Mouse (Mus musculus) mammary gland, adult 2 months (tissue): ENCODE results near the gene Lpar2. TPM values are rescaled to one million over a fixed set of nuclear protein-coding genes. Genes with fewer than 3 reads are reported as not detected.

Experiments used
- polyA plus RNA-seq: library from polyadenylated mRNA; depleted of rRNA; stranded (reverse); fragments of >200 nt; gene quantifications from 2 replicates; pipeline ENCODE4 v1.2.3, GENCODE M21; 2012; ENCODE audit warnings: low replicate concordance; rRNA removed

Lpar2 gene
- 3.2 and 4.7 TPM in 2 replicates for polyA plus RNA-seq

GRCm38 (mm10) chr8:69822386-69823191 is at the start of gene Lpar2:
TSS of gene Lpar2 (plus strand) at chr8:69822429.

GRCm38 (mm10) chr8:69774503-69775148 is 47.6 kb upstream of the Lpar2 start, which contains the start of gene Gm20422:
TSS of gene Gm20422 (minus strand) at chr8:69774886.

GRCm38 (mm10) chr8:69790773-69791367 is 31.4 kb upstream of the Lpar2 start, which contains the start of the genes Atp13a1 and Zfp866:
TSS of gene Atp13a1 (plus strand) at chr8:69791163.
TSS of gene Zfp866 (minus strand) at chr8:69791178.

GRCm38 (mm10) chr8:69808094-69808863 is 13.9 kb upstream of the Lpar2 start, which contains the start of gene Gmip:
TSS of gene Gmip (plus strand) at chr8:69808679.

GRCm38 (mm10) chr8:69832298-69832853 is 10.1 kb downstream of the Lpar2 start, which contains the start of gene Pbx4:
TSS of gene Pbx4 (plus strand) at chr8:69832491.

Other genes with a start within 250 kb of the Lpar2 start
- 3.2 and 6.4 TPM in 2 replicates for gene Zfp868, start 196.9 kb upstream of the Lpar2 start, polyA plus RNA-seq
- 0.47 and 1.5 TPM in 2 replicates for gene Zfp964, start 167.9 kb upstream of the Lpar2 start, polyA plus RNA-seq
- gene Zfp869, start 111.7 kb upstream of the Lpar2 start, polyA plus RNA-seq: 1.5 and 4.1 TPM in 2 replicates
- 1.3 and 3.4 TPM in 2 replicates for gene Zfp963, start 72.5 kb upstream of the Lpar2 start, polyA plus RNA-seq
- gene Gm20422, start 47.5 kb upstream of the Lpar2 start, polyA plus RNA-seq: not detected in 2 replicates
- gene Atp13a1, start 31.3 kb upstream of the Lpar2 start, polyA plus RNA-seq: 77.1 and 111 TPM in 2 replicates
- 8.3 and 14.9 TPM in 2 replicates for gene Zfp866, start 31.3 kb upstream of the Lpar2 start, polyA plus RNA-seq
- 73.6 and 132 TPM in 2 replicates for gene Gmip, start 13.8 kb upstream of the Lpar2 start, polyA plus RNA-seq
- 1.9 and 4.0 TPM in 2 replicates for gene Pbx4, start 10.1 kb downstream of the Lpar2 start, polyA plus RNA-seq
- 0.17 and 0.31 TPM in 2 replicates for gene Cilp2, start 65.3 kb downstream of the Lpar2 start, polyA plus RNA-seq
- 1.0 and 2.1 TPM in 2 replicates for gene Tssk6, start 79.8 kb downstream of the Lpar2 start, polyA plus RNA-seq
- 129 and 145 TPM in 2 replicates for gene Ndufa13, start 80.1 kb downstream of the Lpar2 start, polyA plus RNA-seq
- 6.6 and 13.7 TPM in 2 replicates for gene Yjefn3, start 80.3 kb downstream of the Lpar2 start, polyA plus RNA-seq
- gene Gatad2a, start 174.0 kb downstream of the Lpar2 start, polyA plus RNA-seq: 53.8 and 76.8 TPM in 2 replicates
- 88.8 and 102 TPM in 2 replicates for gene Mau2, start 220.3 kb downstream of the Lpar2 start, polyA plus RNA-seq
- gene Sugp1, start 220.4 kb downstream of the Lpar2 start, polyA plus RNA-seq: 8.4 and 9.6 TPM in 2 replicates